Mouse (Mus musculus): ENCODE results near the gene Peli2.

Gene Peli2

GRCm38 (mm10) chr14:48258696-48259366 is 138.2 kb downstream of the Peli2 start:
- in situ Hi-C loops (cut with MboI; ENCODE audit: unreplicated experiment in 2 of 2) = no loop called here

GRCm38 (mm10) chr14:48263146-48263545 is 142.5 kb downstream of the Peli2 start:
- in situ Hi-C loops (cut with MboI; ENCODE audit: unreplicated experiment in 2 of 2) = no loop called here

- in situ Hi-C loops (cut with MboI; ENCODE audit: unreplicated experiment in 2 of 2) = no loop called here
These were observed 146.1 kb downstream of the Peli2 start for GRCm38 (mm10) chr14:48266710-48267109.

- in situ Hi-C loops (cut with MboI; ENCODE audit: unreplicated experiment in 2 of 2) = no loop called here
These were observed 157.7 kb downstream of the Peli2 start for GRCm38 (mm10) chr14:48278291-48278690.

GRCm38 (mm10) chr14:48286949-48287348 is 166.3 kb downstream of the Peli2 start:
- in situ Hi-C loops (cut with MboI; ENCODE audit: unreplicated experiment in 2 of 2) = no loop called here

- in situ Hi-C loops (cut with MboI; ENCODE audit: unreplicated experiment in 2 of 2) = no loop called here
These were observed 167.0 kb downstream of the Peli2 start for GRCm38 (mm10) chr14:48287581-48287980.

- in situ Hi-C loops (cut with MboI; ENCODE audit: unreplicated experiment in 2 of 2) = no loop called here
These were observed 168.0 kb downstream of the Peli2 start for GRCm38 (mm10) chr14:48288600-48288999.

GRCm38 (mm10) chr14:48289602-48290599 is 169.3 kb downstream of the Peli2 start:
- in situ Hi-C loops (cut with MboI; ENCODE audit: unreplicated experiment in 2 of 2) = no loop called here

GRCm38 (mm10) chr14:48293498-48293897 is 172.9 kb downstream of the Peli2 start:
- in situ Hi-C loops (cut with MboI; ENCODE audit: unreplicated experiment in 2 of 2) = no loop called here

- in situ Hi-C loops (cut with MboI; ENCODE audit: unreplicated experiment in 2 of 2) = no loop called here
These were observed 174.8 kb downstream of the Peli2 start for GRCm38 (mm10) chr14:48295410-48295809.

GRCm38 (mm10) chr14:48295815-48296271 is 175.2 kb downstream of the Peli2 start:
- in situ Hi-C loops (cut with MboI; ENCODE audit: unreplicated experiment in 2 of 2) = no loop called here

GRCm38 (mm10) chr14:48296820-48297219 is 176.2 kb downstream of the Peli2 start:
- in situ Hi-C loops (cut with MboI; ENCODE audit: unreplicated experiment in 2 of 2) = no loop called here

GRCm38 (mm10) chr14:48302471-48303186 is 182.0 kb downstream of the Peli2 start:
- in situ Hi-C loops (cut with MboI; ENCODE audit: unreplicated experiment in 2 of 2) = no loop called here

- in situ Hi-C loops (cut with MboI; ENCODE audit: unreplicated experiment in 2 of 2) = no loop called here
These were observed 182.6 kb downstream of the Peli2 start for GRCm38 (mm10) chr14:48303235-48303634.

- in situ Hi-C loops (cut with MboI; ENCODE audit: unreplicated experiment in 2 of 2) = no loop called here
These were observed 183.2 kb downstream of the Peli2 start for GRCm38 (mm10) chr14:48303841-48304240.

- in situ Hi-C loops (cut with MboI; ENCODE audit: unreplicated experiment in 2 of 2) = no loop called here
These were observed 192.6 kb downstream of the Peli2 start for GRCm38 (mm10) chr14:48313234-48313633.

GRCm38 (mm10) chr14:48316396-48316795 is 195.8 kb downstream of the Peli2 start:
- in situ Hi-C loops (cut with MboI; ENCODE audit: unreplicated experiment in 2 of 2) = no loop called here

GRCm38 (mm10) chr14:48323771-48324459 is 203.3 kb downstream of the Peli2 start:
- in situ Hi-C loops (cut with MboI; ENCODE audit: unreplicated experiment in 2 of 2) = no loop called here

GRCm38 (mm10) chr14:48324460-48324850 is 203.8 kb downstream of the Peli2 start:
- in situ Hi-C loops (cut with MboI; ENCODE audit: unreplicated experiment in 2 of 2) = no loop called here

GRCm38 (mm10) chr14:48327746-48328145 is 207.1 kb downstream of the Peli2 start:
- in situ Hi-C loops (cut with MboI; ENCODE audit: unreplicated experiment in 2 of 2) = no loop called here

Measured in v-Abl transformed pro-B cells (cell line).